Mouse (Mus musculus): Measurements from ENCODE around the gene Sf3b6.

DNA sequence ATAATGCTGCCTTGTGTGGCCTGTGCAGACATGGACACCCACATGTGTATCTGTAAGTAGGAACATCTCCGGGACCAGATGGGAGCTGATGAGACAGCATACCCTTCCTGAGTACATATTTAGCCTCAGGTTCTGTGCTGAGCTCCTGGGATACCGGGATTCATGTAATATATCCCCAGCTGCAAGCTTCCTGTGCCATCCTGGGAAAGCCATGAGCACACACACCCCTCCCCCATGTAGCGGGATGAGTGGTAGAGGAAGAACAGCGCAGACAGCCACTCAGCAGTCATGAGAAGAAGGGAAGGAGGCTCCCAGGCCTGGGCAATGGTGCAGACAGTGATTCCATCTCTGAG, 47.0 kb downstream of the Sf3b6 start:
- no peak for TF ChIP-seq POLR2A (IDR thresholded peaks at IDR 0.05; ENCODE audit: low read depth, low read length)
- no peak for TF ChIP-seq CTCF (IDR thresholded peaks at IDR 0.05; ENCODE audit: borderline replicate concordance, insufficient read depth, low read length)
